Mouse (Mus musculus) liver, embryonic 14.5 days (tissue): ENCODE measurements around the gene Ctxn1. TPM values are rescaled to one million over a fixed set of nuclear protein-coding genes. Genes with fewer than 3 reads are reported as not detected.

Experiments
- ATAC-seq: fragments of 200-750 bp; cut with Nextera tagmentation; 2 replicates; pipeline ENCODE4 v1.8.0; 2017; ENCODE audit warnings: moderate number of reproducible peaks, mild to moderate bottlenecking, moderate library complexity; ENCODE audit not compliant: insufficient read depth
- DNase-seq, 3 experiments: peaks; one replicate each; pipeline ENCODE4 v3.0.0-alpha.2; 2012 to 2013; ENCODE audit warnings: low read depth in 3 of 3, low spot score in 3 of 3
- H3K27ac ChIP-seq: fragments of 300-500 bp; sonication (generic); 2 replicates; pipeline ENCODE4 v1.5.1; 2014; ENCODE audit warnings: moderate library complexity, mild to moderate bottlenecking, control low read depth, inconsistent platforms
- H3K27me3 ChIP-seq: fragments of 300-500 bp; sonication (generic); 2 replicates; pipeline ENCODE4 v1.6.1; 2014; ENCODE audit warnings: mild to moderate bottlenecking, low read length, moderate library complexity; ENCODE audit not compliant: control insufficient read depth, insufficient read depth
- H3K36me3 ChIP-seq: fragments of 300-500 bp; sonication (generic); replicated peaks from 2 replicates; pipeline ENCODE4 v1.6.1; 2014; ENCODE audit warnings: low read depth; ENCODE audit not compliant: control insufficient read depth, insufficient read depth
- H3K4me1 ChIP-seq, 2 experiments: fragments of 200-500 bp in 1 of 2; fragments of 300-500 bp in 1 of 2; sonication (generic) in 1 of 2; replicated peaks; 2 replicates each; pipeline ENCODE4 v1.6.1; 2012 to 2014; ENCODE audit warnings: antibody characterized with exemption in 1 of 2, inconsistent platforms in 1 of 2, low read length in 1 of 2; ENCODE audit not compliant: control insufficient read depth in 2 of 2, insufficient read depth in 2 of 2
- H3K4me2 ChIP-seq: fragments of 300-500 bp; sonication (generic); 2 replicates; pipeline ENCODE4 v1.6.1; 2014; ENCODE audit warnings: low read depth, mild to moderate bottlenecking, control low read depth, moderate library complexity
- H3K4me3 ChIP-seq, 2 experiments: fragments of 200-500 bp in 1 of 2; fragments of 300-500 bp in 1 of 2; sonication (generic) in 1 of 2; 2 replicates each; pipeline ENCODE4 v1.5.1; 2012 to 2014; ENCODE audit warnings: low read depth in 2 of 2, low read length in 2 of 2, mild to moderate bottlenecking in 2 of 2, control low read depth in 1 of 2, inconsistent platforms in 1 of 2, moderate library complexity in 1 of 2; ENCODE audit not compliant: insufficient read depth in 1 of 2
- H3K9ac ChIP-seq: fragments of 300-500 bp; sonication (generic); replicated peaks from 2 replicates; pipeline ENCODE4 v1.6.1; 2014; ENCODE audit warnings: mild to moderate bottlenecking, control low read depth, moderate library complexity
- H3K9me3 ChIP-seq: fragments of 300-500 bp; sonication (generic); 2 replicates; pipeline ENCODE4 v1.6.1; 2016; ENCODE audit warnings: low read length, mixed read lengths; ENCODE audit not compliant: control insufficient read depth
- CTCF ChIP-seq: IDR thresholded peaks from 2 replicates; pipeline ENCODE4 v1.5.1; 2016; ENCODE audit warnings: antibody characterized with exemption, low read depth, control low read depth
- EP300 ChIP-seq: IDR thresholded peaks from 2 replicates; pipeline ENCODE4 v1.6.1; 2016; ENCODE audit warnings: antibody characterized with exemption, low read depth
- WGBS: fragments of 180-500 bp; shearing (Covaris S2); extraction: QIAGEN DNeasy Blood & Tissue Kit; methylation state at CpG from one replicate; pipeline ENCODE4 v1.1.7; 2014; ENCODE audit not compliant: insufficient replicate concordance; 5-methylcytosine and 5-hydroxymethylcytosine counted together
- polyA plus RNA-seq, 2 experiments: library from polyadenylated mRNA; depleted of rRNA in 1 of 2; stranded (reverse) in 1 of 2; unstranded in 1 of 2; fragments of >200 nt; fragmentation: Nextera tagmentation in 1 of 2; extraction: Ambion mirVana in 1 of 2; gene quantifications; 2 replicates each; pipeline versions ENCODE4 v1.2.1 to v1.2.3; 2012 to 2014

Gene Ctxn1
- 3.0 and 4.6 TPM in 2 replicates for polyA plus RNA-seq (2012; rRNA removed)
- 1.1 and 1.2 TPM in 2 replicates for polyA plus RNA-seq (2014; fragmentation: Nextera tagmentation; extraction: Ambion mirVana)

DNA sequence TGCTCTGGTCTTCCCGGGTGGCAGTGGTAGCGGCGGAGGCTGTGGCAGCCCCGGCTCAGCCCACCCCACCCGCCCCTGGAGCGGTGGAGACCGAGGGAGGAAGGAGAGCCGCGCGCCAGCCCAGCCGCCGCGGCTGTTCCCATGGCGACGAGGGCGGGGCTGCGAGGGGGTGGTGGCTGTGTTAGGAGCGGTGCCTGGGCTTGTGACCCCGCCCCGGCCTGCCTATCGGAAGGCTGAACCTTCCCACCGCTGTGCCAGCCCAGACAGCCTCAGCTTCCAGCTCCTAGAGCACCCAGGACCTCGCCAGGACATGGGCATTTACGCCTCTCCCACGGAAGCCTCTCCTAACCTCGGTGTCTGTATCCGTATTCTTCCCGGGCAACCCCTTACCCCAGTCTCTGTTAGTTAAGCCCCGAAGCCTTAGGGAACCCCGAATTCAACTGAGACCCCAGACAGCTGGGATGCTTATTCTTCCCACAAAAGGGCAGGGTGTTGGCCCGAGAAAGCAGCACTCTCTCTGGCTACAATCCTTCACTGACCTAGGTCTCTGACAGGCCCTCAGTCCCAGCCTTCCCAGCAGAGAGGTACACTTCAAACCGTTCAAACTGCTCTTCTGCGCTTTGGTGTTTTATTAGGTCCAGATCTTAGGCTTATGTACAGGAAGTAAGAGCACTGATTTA is at the start of gene Ctxn1:
Gene Ctxn1 (minus strand): TSS at position 150 of the 680 bp plus-strand sequence.
- Histone ChIP-seq H3K4me3 (peak within 1 kb of the TSS; percentile 39 to 58), H3K36me3 (peaks cover 24% of the 10 kb centered on the region), H3K4me2 (peak within 1 kb of the TSS; percentile 97), H3K27me3 (no peaks in the 10 kb centered on the region), H3K9ac (peak within 1 kb of the TSS; percentile 47), H3K27ac (peak within 1 kb of the TSS; percentile 50), H3K4me1 (peaks cover 3 to 4% of the 10 kb centered on the region in 2 experiments), H3K9me3 (no peaks in the 10 kb centered on the region)
- 10% methylated on average over 31 of the region's 33 CpGs for WGBS
- peak; percentile 77 to 84 (median 83) for DNase-seq
- peak; percentile 93 for ATAC-seq
- TF ChIP-seq CTCF, result no peak
- TF ChIP-seq EP300, result no peak

GRCm38 (mm10) chr8:4305838-4306237 is 46.8 kb upstream of the Ctxn1 start:
- H3K4me2 ChIP-seq, result no peak overlapping the region
- H3K9ac ChIP-seq, result no peak overlapping the region
- H3K9me3 ChIP-seq, result no peaks in the 10 kb centered on the region
- ATAC-seq (no peak), DNase-seq (no peak)
- H3K27ac ChIP-seq, result no peak overlapping the region
- H3K36me3 ChIP-seq, result peaks cover 69% of the 10 kb centered on the region
- WGBS, result 47% methylated on average over 2 of the region's 2 CpGs
- no peak overlapping the region for H3K4me3 ChIP-seq
- TF ChIP-seq CTCF (no peak), EP300 (no peak)
- H3K4me1 ChIP-seq, result peaks cover 4 to 10% of the 10 kb centered on the region in 2 experiments
- H3K27me3 ChIP-seq, result no peaks in the 10 kb centered on the region

DNA sequence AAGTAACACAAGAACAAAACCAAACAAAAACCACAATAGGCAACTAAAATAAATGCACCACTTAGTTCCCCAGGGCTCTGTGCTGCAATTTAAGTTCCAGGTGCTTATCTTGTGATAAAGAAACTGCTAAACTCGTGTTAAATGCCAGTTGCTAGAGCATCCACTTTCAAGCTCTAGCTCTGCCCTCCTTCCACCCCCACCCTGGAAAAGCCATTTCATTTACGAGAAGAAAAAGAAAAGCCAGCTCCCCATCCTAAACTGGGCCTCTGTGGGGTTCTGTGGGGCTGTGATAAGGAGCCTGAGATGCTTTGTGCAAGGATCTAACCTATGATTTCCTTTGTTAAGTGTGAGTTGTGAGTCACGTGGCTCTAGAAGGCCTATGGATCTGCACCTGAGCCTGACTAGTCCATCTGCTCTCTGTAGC is 45.1 kb upstream of the Ctxn1 start:
- peak overlapping the region; percentile 14; the same call in 1 of the 2 replicates for H3K27ac ChIP-seq
- H3K4me1 ChIP-seq, result peaks cover 4 to 10% of the 10 kb centered on the region in 2 experiments
- 14% methylated on average over 3 of the region's 3 CpGs for WGBS
- ATAC-seq, result peak; percentile 91
- H3K4me3 ChIP-seq, result no peak overlapping the region
- no peaks in the 10 kb centered on the region for H3K27me3 ChIP-seq
- H3K36me3 ChIP-seq, result peaks cover 68% of the 10 kb centered on the region
- H3K9ac ChIP-seq, result no peak overlapping the region
- peak; percentile 61 for TF ChIP-seq EP300
- no peak for TF ChIP-seq CTCF
- H3K9me3 ChIP-seq, result no peaks in the 10 kb centered on the region
- peak in 2 of 3 experiments; percentile 47 to 49 for DNase-seq
- H3K4me2 ChIP-seq, result peak overlapping the region; percentile 15; the same call in 1 of the 2 replicates

- TF ChIP-seq EP300 (no peak), CTCF (no peak)
- Histone ChIP-seq H3K36me3 (peaks cover 70% of the 10 kb centered on the region), H3K4me2 (no peak overlapping the region), H3K9me3 (no peaks in the 10 kb centered on the region), H3K27ac (no peak overlapping the region), H3K27me3 (no peaks in the 10 kb centered on the region), H3K9ac (no peak overlapping the region), H3K4me3 (no peak overlapping the region), H3K4me1 (no peaks in the 10 kb centered on the region)
- WGBS, result 56% methylated on average over 4 of the region's 4 CpGs
- ATAC-seq (no peak), DNase-seq (no peak)
Measured at GRCm38 (mm10) chr8:4297822-4298221, 38.7 kb upstream of the Ctxn1 start.

- Histone ChIP-seq H3K27me3 (no peaks in the 10 kb centered on the region), H3K4me1 (no peaks in the 10 kb centered on the region), H3K4me3 (no peak overlapping the region), H3K9ac (no peak overlapping the region), H3K9me3 (no peaks in the 10 kb centered on the region), H3K27ac (no peak overlapping the region), H3K36me3 (peaks cover 70% of the 10 kb centered on the region), H3K4me2 (no peak overlapping the region)
- no peak for ATAC-seq
- no peak for TF ChIP-seq EP300
- TF ChIP-seq CTCF, result no peak; the same call in 1 of the 2 replicates
- no peak for DNase-seq
- WGBS, result 85% methylated on average over 5 of the region's 5 CpGs
Measured at GRCm38 (mm10) chr8:4292738-4293137, 33.7 kb upstream of the Ctxn1 start.
